Comparison of ENCODE assay signal across 8 mouse cellular contexts in the genomic region with DNA sequence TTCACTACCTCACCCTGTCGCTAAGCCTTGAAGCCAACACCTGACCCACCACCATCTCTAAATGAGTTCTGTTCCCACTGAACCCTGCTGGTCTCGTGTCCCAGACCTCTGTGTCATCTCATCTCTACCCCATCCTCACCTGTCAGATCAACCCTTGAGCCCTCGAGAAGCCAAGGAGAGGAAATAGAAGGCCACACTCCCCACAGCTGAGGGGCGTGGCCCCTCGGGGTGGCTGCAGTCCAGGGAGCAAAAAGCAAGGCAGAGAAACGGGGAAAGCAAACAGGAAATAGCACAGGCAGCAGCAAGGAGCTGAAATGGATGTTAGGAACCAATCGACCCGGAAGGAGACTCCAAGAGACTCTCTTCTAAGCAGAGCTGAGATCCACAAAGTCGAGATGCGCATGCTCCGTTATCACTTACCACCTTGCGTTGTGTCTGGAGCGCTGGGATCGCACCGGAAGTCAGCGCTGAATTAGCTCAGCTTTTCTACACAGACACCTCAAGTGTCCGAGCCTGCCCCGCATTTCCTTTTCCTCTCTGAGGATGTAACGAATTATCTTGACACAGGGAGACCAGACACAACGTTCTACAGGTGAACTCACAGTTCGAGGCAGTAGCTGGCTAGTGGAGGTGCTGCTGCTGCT. TPM values are rescaled to one million over a fixed set of nuclear protein-coding genes. Genes with fewer than 3 reads are reported as not detected.
DNase-seq lines count a peak whose midpoint lies in the region; ATAC-seq lines count a peak whose summit lies in the region.

No protein-coding gene starts in this region.

- no peaks in the 10 kb centered on the region for H3K27me3 ChIP-seq in lung, embryonic 16.5 days (ENCODE audit: control insufficient read depth, insufficient read depth, low read depth, low read length)
- no peaks in the 10 kb centered on the region for H3K27me3 ChIP-seq in intestine, embryonic 16.5 days (replicated peaks; ENCODE audit: control insufficient read depth, insufficient read depth, low read length)
- H3K27me3 ChIP-seq in hindbrain, embryonic 12.5 days: 0 out of 2 replicates have a peak, but pooled peaks cover 4% of the 10 kb centered on the region

- H3K4me2 ChIP-seq in lung, embryonic 16.5 days (ENCODE audit: low read depth, low read length): peak overlapping the region; percentile 23
- H3K4me2 ChIP-seq in intestine, embryonic 16.5 days (ENCODE audit: low read depth, low read length): peak overlapping the region; percentile 41
- H3K4me2 ChIP-seq in hindbrain, embryonic 12.5 days (replicated peaks): no peak overlapping the region

- H3K27ac ChIP-seq in lung, embryonic 16.5 days (ENCODE audit: low read length): no peak overlapping the region
- no peak overlapping the region; the same call in 1 of the 2 replicates for H3K27ac ChIP-seq in intestine, embryonic 16.5 days (ENCODE audit: low read length)
- H3K27ac ChIP-seq in hindbrain, embryonic 12.5 days: no peak overlapping the region

- 33% methylated on average over 21 of the region's 21 CpGs for WGBS in lung, embryonic 16.5 days
- WGBS in intestine, embryonic 16.5 days: 43% methylated on average over 21 of the region's 21 CpGs
- WGBS in hindbrain, embryonic 12.5 days: 59% methylated on average over 21 of the region's 21 CpGs

- no peaks in the 10 kb centered on the region for H3K36me3 ChIP-seq in lung, embryonic 16.5 days (ENCODE audit: control insufficient read depth, insufficient read depth, low read length)
- no peaks in the 10 kb centered on the region for H3K36me3 ChIP-seq in intestine, embryonic 16.5 days (ENCODE audit: control insufficient read depth, insufficient read depth, low read length)
- H3K36me3 ChIP-seq in hindbrain, embryonic 12.5 days: no peaks in the 10 kb centered on the region

- no peak overlapping the region for H3K9ac ChIP-seq in lung, embryonic 16.5 days (ENCODE audit: low read length)
- H3K9ac ChIP-seq in intestine, embryonic 16.5 days (ENCODE audit: low read depth, low read length): peak overlapping the region; percentile 27; the same call in 1 of the 2 replicates
- H3K9ac ChIP-seq in hindbrain, embryonic 12.5 days: no peak overlapping the region

- no peaks in the 10 kb centered on the region for H3K9me3 ChIP-seq in lung, embryonic 16.5 days (ENCODE audit: control insufficient read depth, low read length)
- no peaks in the 10 kb centered on the region for H3K9me3 ChIP-seq in intestine, embryonic 16.5 days (ENCODE audit: control insufficient read depth, low read length)
- no peaks in the 10 kb centered on the region for H3K9me3 ChIP-seq in hindbrain, embryonic 12.5 days (replicated peaks)

- no peak for ATAC-seq in lung, embryonic 16.5 days (ENCODE audit: low read depth)
- ATAC-seq in intestine, embryonic 16.5 days: peak; percentile 57
- no peak for ATAC-seq in hindbrain, embryonic 12.5 days (ENCODE audit: low FRiP score)

- 0 out of 2 replicates have a peak, but pooled peaks cover 9% of the 10 kb centered on the region for H3K4me1 ChIP-seq in lung, embryonic 16.5 days (replicated peaks; ENCODE audit: control insufficient read depth, insufficient read depth, low read length)
- H3K4me1 ChIP-seq in intestine, embryonic 16.5 days (ENCODE audit: control insufficient read depth, insufficient read depth, low read length): peaks cover 11% of the 10 kb centered on the region; the same call in 1 of the 2 replicates
- H3K4me1 ChIP-seq in hindbrain, embryonic 12.5 days: peaks cover 18% of the 10 kb centered on the region

- DNase-seq in cerebellum, adult 9-10 months: peak; percentile 42
- DNase-seq in cerebellum, adult 18-20 months: no peak
- DNase-seq in lung, postnatal 36 days: no peak
- DNase-seq in thymus, postnatal 0 days (ENCODE audit: low spot score): peak; percentile 33
- DNase-seq in adrenal gland, adult 18-20 months (ENCODE audit: low spot score in 2 of 2): no peak

- peak overlapping the region; percentile 4; the same call in 1 of the 2 replicates for H3K4me3 ChIP-seq in lung, embryonic 16.5 days (ENCODE audit: low read length)
- peak overlapping the region; percentile 21 for H3K4me3 ChIP-seq in intestine, embryonic 16.5 days (ENCODE audit: low read length)
- H3K4me3 ChIP-seq in hindbrain, embryonic 12.5 days: no peak overlapping the region

RNA-seq across cellular contexts. Expression of gene Rab4a, which starts 18.4 kb away (rescaled TPM):
- 27.4 and 32.2 TPM in 2 replicates for polyA plus RNA-seq in lung, embryonic 16.5 days (2015; fragmentation: Nextera tagmentation; extraction: Ambion mirVana)
- polyA plus RNA-seq in intestine, embryonic 16.5 days (2015; fragmentation: Nextera tagmentation; extraction: Ambion mirVana): 66.9 and 71.9 TPM in 2 replicates
- 23.4 and 23.5 TPM in 2 replicates for polyA plus RNA-seq in thymus, postnatal 0 days (2015; fragmentation: Nextera tagmentation; extraction: Ambion mirVana)
- polyA plus RNA-seq in hindbrain, embryonic 12.5 days (2016; fragmentation: Nextera tagmentation; extraction: Ambion mirVana): 61.0 and 61.2 TPM in 2 replicates
- total RNA-seq in adrenal gland, adult 18-20 months (2021): 10 to 100 TPM; 25.5 to 25.9 TPM

Comparison
In these comparisons a context has a peak if more than half of its experiments do, and no peak if none do; other contexts are left out.
1. DNase-seq: peak in cerebellum, adult 9-10 months (single experiment) and thymus, postnatal 0 days (single experiment); none in cerebellum, adult 18-20 months (0 of 2), lung, postnatal 36 days (single experiment) and adrenal gland, adult 18-20 months (0 of 2).